Mouse (Mus musculus): ENCODE measurements around the gene Gm10118. TPM values are rescaled to one million over a fixed set of nuclear protein-coding genes. Genes with fewer than 3 reads are reported as not detected.

Gene Gm10118
- not detected for polyA plus RNA-seq (2017; shearing (Covaris generic))

GRCm38 (mm10) chr10:63927334-63927733 lies at the start of gene Gm10118:
Gm10118 (minus strand) TSS chr10:63927434.

Other genes starting within 250 kb of the Gm10118 start
- gene Lrrtm3, start 162.8 kb upstream of the Gm10118 start, polyA plus RNA-seq (2017; shearing (Covaris generic)), result not detected